8 mouse cellular contexts compared by ENCODE assay signal in the genomic region with DNA sequence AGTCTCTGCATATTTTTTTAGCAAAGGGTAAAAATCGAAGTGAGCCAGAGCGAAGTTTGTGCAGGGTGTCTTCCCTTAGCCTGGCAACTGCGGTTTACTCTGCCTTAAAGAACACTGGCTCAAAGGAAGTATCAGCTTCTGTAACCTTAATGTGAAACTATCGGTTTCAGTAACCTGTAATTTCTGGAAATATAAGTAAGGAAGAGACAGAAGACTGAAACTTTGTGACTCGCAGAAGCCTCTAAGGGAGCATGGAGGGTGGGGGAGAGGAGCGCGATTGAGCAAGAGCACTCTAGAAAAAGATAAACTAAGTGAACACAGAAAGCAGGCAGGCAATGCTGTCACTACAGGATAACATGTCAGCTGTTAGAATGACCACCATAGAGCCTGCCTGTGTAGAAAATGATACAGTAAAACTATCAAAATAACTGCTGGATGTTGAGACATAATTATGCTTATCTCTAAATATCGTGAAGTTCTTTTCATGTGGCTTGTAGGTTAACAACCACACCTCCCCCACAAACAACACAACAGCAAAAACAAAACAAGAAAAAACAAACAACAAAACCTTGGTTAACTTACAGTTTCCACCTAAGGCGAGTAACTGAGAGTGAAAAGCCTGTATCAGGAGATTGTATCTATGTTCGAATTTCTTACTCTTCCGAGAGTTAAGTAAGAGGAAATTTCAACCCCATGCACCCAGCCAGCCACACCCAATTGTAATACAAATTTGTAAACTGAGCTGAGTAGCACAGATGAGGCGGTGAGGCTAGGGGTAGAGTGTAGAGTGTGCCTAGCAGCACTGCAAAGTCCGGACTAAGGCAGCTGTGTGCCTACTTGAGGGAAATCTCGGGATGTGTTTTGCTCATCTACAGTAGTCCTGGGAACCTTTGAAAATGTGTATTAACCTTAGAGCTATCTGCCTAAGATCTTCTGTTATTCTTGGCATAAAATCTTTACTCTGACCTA. TPM values are rescaled to one million over a fixed set of nuclear protein-coding genes. Genes with fewer than 3 reads are reported as not detected.
A peak's percentile ranks its signal among the peaks of the same experiment; 100 is the strongest.
DNase-seq lines count a peak whose midpoint lies in the region; ATAC-seq and TF ChIP-seq lines count a peak whose summit lies in the region.

No protein-coding gene starts in this region.

- peaks cover 0 to 12% of the 10 kb centered on the region in 2 experiments; a peak in 1 of 4 replicates for H3K4me1 ChIP-seq in ES-E14 (ENCODE audit: control insufficient read depth in 2 of 2, insufficient read depth in 2 of 2, low read length in 2 of 2, poor library complexity in 1 of 2)
- peaks cover 10% of the 10 kb centered on the region; the same call in 1 of the 2 replicates for H3K4me1 ChIP-seq in intestine, embryonic 15.5 days (replicated peaks)
- peaks cover 34% of the 10 kb centered on the region for H3K4me1 ChIP-seq in megakaryocyte, embryonic 14.5 days

- H3K9me3 ChIP-seq in ES-E14 (ENCODE audit: control insufficient read depth, insufficient read depth, low read depth, low read length): no peaks in the 10 kb centered on the region
- no peaks in the 10 kb centered on the region for H3K9me3 ChIP-seq in intestine, embryonic 15.5 days
- H3K9me3 ChIP-seq in megakaryocyte, embryonic 14.5 days: no peaks in the 10 kb centered on the region

- H3K27me3 ChIP-seq in intestine, embryonic 15.5 days (replicated peaks): no peaks in the 10 kb centered on the region
- H3K27me3 ChIP-seq in megakaryocyte, embryonic 14.5 days (replicated peaks): no peaks in the 10 kb centered on the region

- peak; percentile 13 for DNase-seq in embryo, embryonic 10 days (ENCODE audit: low spot score)
- no peak for DNase-seq in embryo, embryonic 9.5 days (ENCODE audit: extremely low spot score)
- DNase-seq in ES-E14 (ENCODE audit: low read depth, low spot score): no peak
- no peak for DNase-seq in layer of hippocampus, adult 9-10 months (ENCODE audit: low spot score)
- no peak for DNase-seq in gastrocnemius, postnatal 25 days

- WGBS in intestine, embryonic 15.5 days: 13% methylated on average over 14 of the region's 14 CpGs

- peak overlapping the region; percentile 75 for H3K9ac ChIP-seq in ES-E14 (ENCODE audit: insufficient read depth, low read depth, low read length, poor library complexity, severe bottlenecking)
- peak overlapping the region; percentile 62 for H3K9ac ChIP-seq in intestine, embryonic 15.5 days

- peak overlapping the region; percentile 80; the same call in 1 of the 2 replicates for H3K27ac ChIP-seq in ES-E14 (ENCODE audit: insufficient read depth, low read depth, low read length, poor library complexity, severe bottlenecking)
- H3K27ac ChIP-seq in intestine, embryonic 15.5 days: peak overlapping the region; percentile 98

- no peaks in the 10 kb centered on the region for H3K36me3 ChIP-seq in ES-E14 (ENCODE audit: control insufficient read depth, insufficient read depth, low read length, poor library complexity, severe bottlenecking)
- H3K36me3 ChIP-seq in intestine, embryonic 15.5 days: no peaks in the 10 kb centered on the region
- peaks cover 12% of the 10 kb centered on the region for H3K36me3 ChIP-seq in megakaryocyte, embryonic 14.5 days (replicated peaks; ENCODE audit: low read length)

- H3K4me3 ChIP-seq in ES-E14 (ENCODE audit: insufficient read depth in 1 of 2, low read depth in 1 of 2, low read length in 2 of 2, poor library complexity in 1 of 2, severe bottlenecking in 1 of 2): peak overlapping the region; percentile 77 to 86
- H3K4me3 ChIP-seq in intestine, embryonic 15.5 days (replicated peaks): peak overlapping the region; percentile 58
- H3K4me3 ChIP-seq in megakaryocyte, embryonic 14.5 days (replicated peaks): peak overlapping the region; percentile 98

- peak overlapping the region; percentile 69 for H3K4me2 ChIP-seq in intestine, embryonic 15.5 days (replicated peaks)

- peak; percentile 69; the same call in 1 of the 2 replicates for ATAC-seq in erythroid progenitor cell, adult 5-6 weeks (replicated peaks; ENCODE audit: low FRiP score, poor library complexity, severe bottlenecking)
- ATAC-seq in intestine, embryonic 15.5 days: peak; percentile 79

- in situ Hi-C loops in ES-E14 (cut with MboI; ENCODE audit: low sequenced_read_pairs in 2 of 2, unreplicated experiment in 2 of 2): no loop called here

TF ChIP-seq in ES-E14, 5 proteins besides CTCF, POLR2A, EP300 and RAD21:
- no peak for TF ChIP-seq HCFC1 (IDR thresholded peaks at IDR 0.05; ENCODE audit: borderline replicate concordance, insufficient read depth, low read length)
- TF ChIP-seq MAFK (IDR thresholded peaks at IDR 0.05; ENCODE audit: insufficient read depth, low read depth, low read length): no peak
- TF ChIP-seq ZNF384 (IDR thresholded peaks at IDR 0.05; ENCODE audit: low read depth, low read length): no peak
- no peak for TF ChIP-seq ZC3H11A (IDR thresholded peaks at IDR 0.05; ENCODE audit: borderline replicate concordance, low read depth, low read length)
- 0 out of 2 replicates have a peak, but pooled peaks have one; percentile 5 for TF ChIP-seq CHD2 (IDR thresholded peaks at IDR 0.05; ENCODE audit: low read depth, low read length)

RNA-seq across cellular contexts. Expression of gene Nqo2, which starts 0.9 kb away (rescaled TPM):
- total RNA-seq in ES-E14 (2012; rRNA removed): 12.2 and 15.0 TPM in 2 replicates
- total RNA-seq in erythroid progenitor cell, adult 5-6 weeks (2015; ENCODE audit: low replicate concordance): 7.2 and 34.0 TPM in 2 replicates
- 1.1 and 4.1 TPM in 2 replicates for total RNA-seq in erythroid progenitor cell, adult 5-6 weeks (2017; ENCODE audit: low replicate concordance)
- polyA plus RNA-seq in intestine, embryonic 15.5 days (2015; fragmentation: Nextera tagmentation; extraction: Ambion mirVana): 40.5 and 43.3 TPM in 2 replicates
- polyA plus RNA-seq in megakaryocyte, embryonic 14.5 days (2012; ENCODE audit: insufficient read depth, low replicate concordance): 2.6 TPM in 1 of 2 replicates, not detected in the other
- 10 to 100 TPM; 14.6 to 15.6 TPM for total RNA-seq in gastrocnemius, postnatal 25 days (2021)

RNA-seq across cellular contexts. Expression of gene Ripk1, which starts 36.8 kb away (rescaled TPM):
- total RNA-seq in ES-E14 (2012; rRNA removed): 7.7 and 10.0 TPM in 2 replicates
- total RNA-seq in erythroid progenitor cell, adult 5-6 weeks (2015; ENCODE audit: low replicate concordance): 27.0 and 37.7 TPM in 2 replicates
- 7.3 and 24.8 TPM in 2 replicates for total RNA-seq in erythroid progenitor cell, adult 5-6 weeks (2017; ENCODE audit: low replicate concordance)
- polyA plus RNA-seq in intestine, embryonic 15.5 days (2015; fragmentation: Nextera tagmentation; extraction: Ambion mirVana): 20.4 and 20.8 TPM in 2 replicates
- polyA plus RNA-seq in megakaryocyte, embryonic 14.5 days (2012; ENCODE audit: insufficient read depth, low replicate concordance): 3.4 and 8.7 TPM in 2 replicates
- 1 to 10 TPM; 4.3 to 4.4 TPM for total RNA-seq in gastrocnemius, postnatal 25 days (2021)

RNA-seq across cellular contexts. Expression of gene Serpinb6a, which starts 37.3 kb away (rescaled TPM):
- total RNA-seq in ES-E14 (2012; rRNA removed): 41.7 and 57.2 TPM in 2 replicates
- 25.6 and 41.1 TPM in 2 replicates for total RNA-seq in erythroid progenitor cell, adult 5-6 weeks (2015; ENCODE audit: low replicate concordance)
- total RNA-seq in erythroid progenitor cell, adult 5-6 weeks (2017; ENCODE audit: low replicate concordance): 39.3 and 39.9 TPM in 2 replicates
- polyA plus RNA-seq in intestine, embryonic 15.5 days (2015; fragmentation: Nextera tagmentation; extraction: Ambion mirVana): 120 and 124 TPM in 2 replicates
- 26.2 and 48.5 TPM in 2 replicates for polyA plus RNA-seq in megakaryocyte, embryonic 14.5 days (2012; ENCODE audit: insufficient read depth, low replicate concordance)
- 10 to 100 TPM; 90.9 to 96.4 TPM for total RNA-seq in gastrocnemius, postnatal 25 days (2021)

RNA-seq across cellular contexts. Expression of gene Serpinb6c, which starts 59.8 kb away (rescaled TPM):
- 3.7 and 7.1 TPM in 2 replicates for total RNA-seq in ES-E14 (2012; rRNA removed)
- total RNA-seq in erythroid progenitor cell, adult 5-6 weeks (2015; ENCODE audit: low replicate concordance): not detected in 2 replicates
- total RNA-seq in erythroid progenitor cell, adult 5-6 weeks (2017; ENCODE audit: low replicate concordance): not detected in 2 replicates
- not detected in 2 replicates for polyA plus RNA-seq in intestine, embryonic 15.5 days (2015; fragmentation: Nextera tagmentation; extraction: Ambion mirVana)
- polyA plus RNA-seq in megakaryocyte, embryonic 14.5 days (2012; ENCODE audit: insufficient read depth, low replicate concordance): not detected in 2 replicates
- under 1 TPM in 1 of 2 experiments, not detected in 1; 0.20 TPM for total RNA-seq in gastrocnemius, postnatal 25 days (2021)
